Mouse (Mus musculus) hematopoietic stem cell, adult 5-6 weeks (primary cell): ENCODE data around the gene Proser2. TPM values are rescaled to one million over a fixed set of nuclear protein-coding genes. Genes with fewer than 3 reads are reported as not detected.

Experiments
- ATAC-seq, 2 experiments: fragments of 125-278 bp in 1 of 2; replicated peaks in 1 of 2; 2 replicates each; pipeline ENCODE4 v1.8.0; 2016 to 2017; ENCODE audit warnings: inconsistent platforms in 2 of 2, mild to moderate bottlenecking in 2 of 2, moderate number of reproducible peaks in 2 of 2, low read depth in 1 of 2, moderate TSS enrichment in 1 of 2; ENCODE audit not compliant: low FRiP score in 2 of 2, poor library complexity in 2 of 2, severe bottlenecking in 2 of 2, insufficient read depth in 1 of 2, low TSS enrichment in 1 of 2
- total RNA-seq: library from RNA; stranded (forward); fragments of 172-1452, 232-1000 nt; gene quantifications from 2 replicates; pipeline ENCODE4 v1.2.3, GENCODE M21; 2017

The Proser2 gene
- total RNA-seq, 1 experiment from 2014 or later: 0.05 TPM

DNA sequence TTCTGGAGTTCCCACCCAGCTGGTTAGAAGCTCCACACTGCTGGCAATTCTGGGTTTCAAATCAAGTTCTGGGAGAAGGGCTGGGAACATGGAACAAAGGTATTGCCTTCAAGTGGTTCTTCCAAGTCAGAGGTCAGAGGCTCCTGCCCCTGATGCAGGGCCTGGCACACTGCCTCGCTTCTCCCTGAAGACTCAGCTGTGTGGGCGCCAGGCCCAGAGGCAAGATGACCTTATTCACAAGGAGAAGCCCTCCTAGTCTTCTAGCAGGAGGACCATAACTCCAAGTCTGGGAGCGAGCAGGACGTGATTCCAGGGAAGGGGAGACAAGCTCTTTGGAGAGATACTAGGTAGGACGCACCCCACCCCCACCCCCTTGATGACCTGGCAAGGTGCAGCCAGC lies 42.9 kb downstream of the Proser2 start:
- ATAC-seq: no peak

GRCm38 (mm10) chr2:6085622-6086530 lies 44.1 kb downstream of the Proser2 start:
- peak; percentile 96 to 97 for ATAC-seq

DNA sequence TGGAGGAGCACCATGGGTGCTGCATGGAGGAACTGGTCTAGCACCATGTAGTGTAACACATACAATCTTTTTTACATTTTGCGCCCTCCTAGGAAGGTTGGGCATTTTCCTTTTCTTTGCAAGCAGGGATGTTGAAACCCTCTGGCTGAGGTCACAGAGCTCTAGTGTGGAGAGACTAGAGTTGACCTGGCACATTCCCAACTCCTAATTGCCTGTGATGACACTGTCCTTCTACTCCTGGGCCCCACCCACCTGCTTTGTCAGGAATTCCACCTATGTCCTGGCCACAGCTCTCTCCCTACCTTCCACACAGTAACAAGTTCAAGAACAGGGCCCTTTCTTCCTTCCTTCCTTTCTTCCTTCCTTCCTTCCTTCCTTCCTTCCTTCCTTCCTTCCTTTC lies 46.3 kb downstream of the Proser2 start:
- ATAC-seq: no peak

GRCm38 (mm10) chr2:6082615-6083014 lies 47.4 kb downstream of the Proser2 start:
- ATAC-seq: no peak

DNA sequence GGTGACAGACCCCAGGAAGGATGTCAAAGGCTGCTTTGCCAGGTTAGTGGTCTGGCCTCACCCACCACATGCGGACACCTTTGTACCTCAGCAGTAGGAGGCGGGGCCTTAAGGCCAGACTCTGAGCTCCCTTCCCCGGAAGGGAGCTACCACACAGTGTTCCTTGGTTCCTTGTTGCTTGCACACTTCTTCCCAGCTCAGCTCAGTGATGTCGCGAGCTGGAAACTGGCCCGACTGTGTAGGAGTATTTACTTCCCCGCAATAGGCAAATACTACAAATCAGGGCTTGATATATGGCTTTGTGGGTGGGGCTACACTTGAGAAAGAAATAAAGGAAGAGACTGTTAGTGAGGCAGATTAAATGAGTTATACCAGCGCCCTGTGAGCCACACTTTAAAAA lies 48.9 kb downstream of the Proser2 start:
- no peak for ATAC-seq

- no peak for ATAC-seq
Measured at GRCm38 (mm10) chr2:6080037-6080436, 50.0 kb downstream of the Proser2 start.

GRCm38 (mm10) chr2:6075530-6075896 lies 54.5 kb downstream of the Proser2 start:
- ATAC-seq: no peak

DNA sequence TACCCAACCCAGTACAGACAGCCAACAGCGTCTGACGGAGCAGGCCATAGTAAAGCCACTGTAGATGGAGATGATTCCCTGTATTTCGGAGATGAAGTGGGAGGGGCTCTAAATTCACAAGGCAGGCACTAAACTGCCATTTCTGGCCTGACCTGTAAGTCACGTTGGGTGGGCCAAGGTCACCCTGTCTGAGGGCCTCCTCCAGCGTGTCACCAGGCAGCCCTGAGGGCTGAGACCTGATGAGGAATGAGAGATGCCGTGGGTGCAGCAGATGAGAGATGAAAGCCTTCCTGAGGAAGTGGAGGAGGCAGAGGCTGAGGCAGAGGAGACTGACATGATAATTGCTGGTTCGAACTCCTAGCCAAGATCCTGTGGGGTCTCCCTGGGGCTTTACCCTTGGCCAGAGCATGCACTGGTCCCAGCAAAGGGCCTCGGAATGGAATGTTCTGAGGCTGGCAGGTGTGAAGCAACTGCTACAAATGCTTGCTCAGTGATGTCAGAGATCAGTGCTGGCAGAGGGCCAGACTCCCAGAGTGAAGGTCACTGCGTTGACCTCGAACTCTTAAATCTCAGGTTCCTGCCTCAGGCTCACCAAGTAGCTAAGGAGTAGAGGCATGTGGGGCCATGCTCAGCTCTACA lies 55.0 kb downstream of the Proser2 start:
- ATAC-seq: no peak

- ATAC-seq: no peak
Measured at GRCm38 (mm10) chr2:6072685-6073260, 57.2 kb downstream of the Proser2 start.

- no peak for ATAC-seq
Measured at GRCm38 (mm10) chr2:6071598-6072440, 58.2 kb downstream of the Proser2 start.

DNA sequence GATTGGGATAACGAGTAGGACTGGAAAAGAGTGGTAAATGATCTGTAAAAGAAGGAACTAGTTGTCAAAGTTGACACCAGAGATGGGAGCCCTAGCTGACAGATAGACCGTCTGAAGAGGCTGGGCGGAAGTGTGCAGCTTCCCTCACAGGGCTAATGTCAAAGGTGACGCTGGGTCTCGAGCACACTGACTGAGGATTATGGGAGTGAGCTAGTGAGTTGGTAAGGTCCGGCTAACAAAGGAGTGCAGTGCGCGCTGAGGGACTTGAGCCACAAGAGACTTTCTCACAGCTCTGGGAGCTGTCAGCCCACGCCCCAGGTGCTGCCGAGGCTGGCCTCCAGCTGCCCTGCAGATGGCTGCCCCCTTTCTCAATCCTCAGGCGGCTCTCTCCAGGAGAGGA lies 59.1 kb downstream of the Proser2 start:
- no peak for ATAC-seq

- no peak for ATAC-seq
Measured at GRCm38 (mm10) chr2:6067341-6067740, 62.7 kb downstream of the Proser2 start.

GRCm38 (mm10) chr2:6060071-6060804 lies 69.8 kb downstream of the Proser2 start:
- ATAC-seq: no peak

DNA sequence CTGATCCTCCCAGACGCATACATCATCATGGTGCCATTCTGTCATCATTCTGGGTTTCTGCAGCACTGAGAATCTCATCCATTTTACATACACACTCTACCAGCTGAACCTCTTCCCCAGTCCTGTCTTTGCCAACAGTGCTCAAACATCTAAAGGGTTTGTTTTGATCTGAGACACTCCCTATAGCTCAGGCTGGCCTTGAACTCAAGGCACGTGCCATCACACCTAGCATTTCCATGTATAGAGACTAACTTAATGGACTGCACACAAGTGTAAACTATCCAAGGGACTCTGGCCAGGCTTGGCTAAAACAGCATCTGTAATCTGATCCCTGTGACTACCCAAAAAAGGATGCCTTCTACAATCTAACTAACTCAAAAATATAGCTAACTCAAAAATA lies 70.7 kb downstream of the Proser2 start:
- no peak for ATAC-seq

GRCm38 (mm10) chr2:6056518-6056917 lies 73.5 kb downstream of the Proser2 start:
- ATAC-seq: no peak

- ATAC-seq: no peak
Measured at GRCm38 (mm10) chr2:6055466-6055865, 74.5 kb downstream of the Proser2 start.

DNA sequence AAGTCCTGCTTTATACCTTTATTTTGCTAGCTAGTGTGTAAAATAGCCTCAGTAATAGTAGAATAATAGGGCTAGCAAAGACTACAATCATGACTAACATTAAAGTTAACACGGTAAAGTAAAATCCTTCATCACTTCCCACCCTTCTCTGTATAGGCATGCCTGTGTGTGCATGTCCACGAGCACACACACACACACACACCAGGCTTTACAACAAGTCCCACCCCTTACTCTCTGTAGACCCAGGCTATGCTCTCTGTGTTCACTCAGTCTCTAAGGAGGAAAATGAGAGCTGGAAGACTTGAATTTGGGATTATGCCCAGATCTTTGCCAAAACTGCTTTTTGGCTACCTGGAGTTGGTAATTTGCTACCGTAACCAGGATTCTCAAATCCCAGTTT lies 81.0 kb downstream of the Proser2 start:
- no peak for ATAC-seq
